Mouse (Mus musculus) olfactory bulb, adult 2 months (tissue): ENCODE results near the gene 4932438H23Rik.

Experiments used
- CTCF ChIP-seq: fragments of 200-500 bp; IDR thresholded peaks from 2 replicates; pipeline ENCODE4 v1.5.1; 2012; ENCODE audit warnings: low read depth, mild to moderate bottlenecking, low read length, moderate library complexity; ENCODE audit not compliant: insufficient read depth
- POLR2A ChIP-seq: fragments of 200-500 bp; IDR thresholded peaks from 2 replicates; pipeline ENCODE4 v1.6.1; 2012; ENCODE audit warnings: mild to moderate bottlenecking, low read depth, low read length, moderate library complexity; ENCODE audit not compliant: insufficient read depth

GRCm38 (mm10) chr16:91029161-91029743 is 65.7 kb downstream of the 4932438H23Rik start:
- TF ChIP-seq CTCF (no peak), POLR2A (no peak)
